Mouse (Mus musculus): ENCODE measurements around the gene Steap3.
"Not testable (repeated sequence)": the region's sequence is repeated elsewhere in the genome, so short reads cannot be mapped to it uniquely, and the experiment has no call there.

The Steap3 gene

DNA sequence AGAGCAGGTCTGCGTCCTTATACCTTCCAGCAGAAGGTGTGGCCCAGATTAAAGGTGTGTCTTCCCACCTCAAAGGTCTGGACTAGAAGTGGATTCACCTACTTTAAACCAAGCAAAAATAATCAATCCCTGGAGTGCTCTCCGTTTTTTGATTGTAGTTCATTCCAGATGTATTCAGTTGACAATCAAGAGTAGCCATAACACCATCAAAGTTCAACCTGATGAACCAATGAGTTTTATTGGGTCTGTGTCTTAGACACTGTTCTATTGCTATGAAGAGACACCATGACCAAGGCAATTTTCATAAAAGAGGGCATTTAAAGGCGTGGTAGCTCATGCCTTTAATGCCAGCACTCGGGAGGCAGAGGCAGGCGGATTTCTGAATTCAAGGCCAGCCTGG is at the start of gene Steap3:
Steap3 (minus strand) TSS at position 101 of the 400 bp plus-strand sequence.
- no peak for DNase-seq

DNA sequence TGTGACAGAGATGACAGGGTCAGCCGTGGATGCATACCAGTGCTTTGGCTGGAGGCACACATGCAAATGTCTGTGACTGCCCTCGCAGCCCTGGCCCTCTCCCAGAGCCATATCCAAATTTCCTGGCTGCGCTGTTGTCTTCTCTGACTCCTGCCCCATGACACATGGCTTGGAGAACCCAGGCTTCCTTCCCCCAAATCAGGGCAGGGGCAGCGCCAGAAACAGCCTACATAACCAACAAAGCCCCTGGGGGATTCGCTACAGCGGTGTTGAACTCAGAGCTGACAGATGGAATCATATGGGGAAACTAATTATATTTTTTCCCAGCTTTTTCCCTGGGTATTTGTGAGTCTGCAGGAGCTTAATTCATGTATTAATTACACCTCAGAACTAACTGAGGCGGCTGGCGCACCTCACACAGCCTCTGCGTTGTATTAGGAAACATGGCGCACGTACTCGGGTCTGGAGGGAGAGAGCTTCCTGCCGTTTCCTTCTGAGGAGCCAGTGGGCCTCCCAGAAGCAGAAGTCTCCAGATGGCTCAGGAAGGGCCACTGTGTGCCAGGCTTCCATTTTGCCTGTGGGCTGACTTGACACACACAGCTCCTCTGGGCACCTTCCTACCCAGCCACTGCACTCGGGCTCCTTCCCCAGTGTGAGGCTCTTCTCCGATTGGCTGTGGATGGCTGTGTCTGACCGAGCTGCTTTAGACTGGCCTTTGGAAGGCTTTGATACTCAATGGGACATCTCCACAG is 48.9 kb upstream of the Steap3 start:
- DNase-seq = no peak

DNA sequence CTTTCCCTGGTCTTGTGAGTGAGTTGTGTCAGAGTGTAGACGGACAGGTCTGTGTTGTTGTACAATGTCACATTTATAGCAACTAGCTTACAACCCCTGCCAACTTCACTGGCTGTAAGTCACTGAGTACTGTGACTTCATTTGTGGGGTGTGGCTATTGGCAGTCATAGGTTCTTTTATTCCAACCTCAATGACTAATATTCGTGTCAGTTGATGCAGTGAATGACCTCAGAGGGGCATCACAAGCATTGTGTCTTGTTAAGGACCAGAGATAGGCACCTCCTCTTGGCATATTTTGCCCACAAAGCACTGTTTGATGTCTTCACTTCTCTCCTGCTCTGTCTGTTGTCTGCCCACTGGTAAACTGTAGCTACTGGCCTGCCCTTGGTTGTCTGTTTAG is 33.3 kb upstream of the Steap3 start:
- DNase-seq = no peak

DNA sequence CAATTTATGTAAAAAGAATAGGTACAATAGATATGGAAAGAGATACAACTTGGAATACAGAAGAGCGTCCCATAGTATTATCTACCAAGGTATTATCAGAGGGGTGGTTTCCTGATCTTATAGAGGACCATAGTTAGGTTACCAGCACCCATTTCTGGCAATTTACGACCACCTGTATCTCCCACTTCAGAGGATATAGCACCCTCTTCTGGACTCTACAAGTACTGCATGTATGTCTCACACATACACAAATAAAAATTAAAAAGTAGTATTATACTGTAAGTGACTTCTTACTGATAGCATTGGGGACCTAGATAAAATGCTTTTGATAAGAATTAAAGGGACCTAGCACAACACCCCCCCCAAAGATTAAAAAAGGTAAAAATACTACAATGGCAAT is 24.4 kb upstream of the Steap3 start:
- no peak for DNase-seq

DNA sequence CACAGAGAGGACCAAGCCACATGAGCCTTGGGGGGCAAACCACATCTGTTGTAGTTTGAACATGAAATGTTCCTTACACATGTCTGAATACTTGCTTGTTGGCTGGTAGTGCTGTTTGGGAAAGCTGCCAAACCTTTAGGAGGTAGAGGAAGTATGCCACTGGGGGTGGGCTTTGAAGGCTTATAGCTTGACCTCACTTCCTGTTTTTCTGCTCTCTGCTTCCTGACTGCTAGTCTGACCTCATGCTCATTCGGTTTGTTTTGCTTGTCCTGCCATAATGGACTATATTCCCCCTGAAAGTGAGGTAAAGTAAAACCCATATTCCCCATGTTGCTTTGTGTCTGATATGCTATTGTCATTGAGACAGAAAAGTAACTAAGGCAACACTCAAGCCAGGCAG is 21.3 kb upstream of the Steap3 start:
- DNase-seq = no peak

DNA sequence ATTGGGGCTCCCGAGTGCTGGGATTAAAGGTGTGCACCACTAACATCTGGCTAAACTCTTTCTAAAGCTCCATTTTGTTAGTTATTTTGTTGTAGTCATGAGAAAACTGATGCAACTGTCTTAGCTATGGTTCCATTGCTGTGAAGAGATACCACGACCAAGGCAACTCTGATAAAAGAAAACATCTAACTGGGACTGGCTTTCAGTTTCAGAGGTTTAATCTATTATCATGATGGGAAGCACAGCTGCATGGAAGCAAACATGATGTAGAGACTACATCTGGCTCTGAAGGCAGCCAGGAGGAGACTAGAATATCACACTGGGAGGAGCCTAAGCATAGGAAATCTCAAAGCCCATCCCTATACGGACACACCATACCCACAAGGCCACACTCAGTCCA is 19.2 kb upstream of the Steap3 start:
- no peak for DNase-seq

DNA sequence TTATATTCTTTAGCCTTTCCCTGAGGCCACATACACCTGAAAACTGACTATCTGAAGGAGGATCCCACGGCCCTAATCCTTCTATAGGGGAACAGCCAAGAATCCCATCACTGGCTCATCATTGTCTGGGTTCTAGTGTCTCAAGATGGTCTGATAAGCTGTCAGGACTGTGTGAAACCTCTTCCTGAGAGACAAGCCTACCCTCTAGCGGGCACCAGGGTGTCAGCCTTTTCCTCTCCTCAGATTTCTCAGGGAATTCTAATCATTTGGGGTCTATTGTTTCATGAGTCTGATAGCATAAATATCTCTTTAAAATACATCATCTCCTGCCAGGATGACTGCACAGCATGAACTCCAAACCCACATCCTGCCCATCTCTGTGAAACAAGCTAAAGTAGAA is 17.3 kb upstream of the Steap3 start:
- DNase-seq = no peak

DNA sequence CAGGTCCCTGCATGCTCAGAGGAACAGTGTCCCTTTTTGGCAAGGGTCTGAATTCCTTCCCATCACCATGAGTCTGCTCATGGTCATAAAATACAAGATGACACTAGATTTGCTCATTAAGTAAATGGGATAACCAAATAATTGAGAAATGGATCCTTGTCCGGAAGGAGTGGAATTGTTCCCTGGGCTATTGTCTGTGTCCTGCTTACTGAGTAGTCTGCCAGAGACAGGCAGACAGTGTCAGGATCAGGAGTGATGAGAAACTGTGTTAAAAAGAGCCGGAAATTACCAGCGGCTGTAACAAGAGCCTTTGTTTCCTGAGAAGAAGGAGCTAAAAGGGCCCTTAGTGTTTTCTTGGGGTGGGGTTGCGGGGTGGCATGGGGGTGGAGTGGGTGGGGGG is 15.2 kb upstream of the Steap3 start:
- no peak for DNase-seq

DNA sequence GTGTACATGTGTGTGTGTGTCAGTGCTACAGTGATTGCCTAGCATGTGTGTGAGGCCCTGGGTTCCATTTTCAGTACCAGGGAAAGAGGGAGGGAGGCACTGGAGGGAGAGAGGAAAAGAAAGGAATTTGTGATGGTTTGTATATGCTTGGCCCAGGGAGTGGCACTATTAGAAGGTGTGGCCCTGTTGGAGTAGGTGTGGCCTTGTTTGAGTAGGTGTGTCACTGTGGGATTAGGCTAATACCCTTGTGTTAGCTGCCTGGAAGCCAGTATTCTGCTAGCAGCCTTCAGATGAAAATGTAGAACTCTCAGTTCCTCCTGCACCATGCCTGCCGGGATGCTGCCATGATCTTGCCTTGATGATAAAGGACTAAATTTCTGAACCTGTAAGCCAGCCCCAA is 3.6 kb upstream of the Steap3 start:
- DNase-seq = not testable (repeated sequence)

DNA sequence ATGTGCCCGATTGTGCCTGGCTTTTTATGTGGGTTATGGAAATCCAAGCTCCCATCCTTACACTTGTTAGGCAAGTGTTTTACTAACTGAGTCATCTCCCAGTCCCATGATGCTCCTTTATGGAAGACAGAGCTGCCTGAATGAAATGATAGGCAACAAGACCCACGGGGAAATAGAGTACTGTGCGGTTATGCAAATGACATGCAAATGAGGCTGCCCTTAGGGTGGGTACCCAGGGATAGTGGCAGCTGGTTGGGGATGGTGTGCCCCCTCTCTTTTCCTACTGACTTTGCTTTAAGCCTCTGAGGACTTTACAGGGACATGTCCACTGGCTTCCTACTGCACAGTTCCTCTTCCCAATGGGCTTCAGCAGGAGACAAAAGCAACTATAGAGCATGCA is 2.7 kb upstream of the Steap3 start:
- no peak for DNase-seq

DNA sequence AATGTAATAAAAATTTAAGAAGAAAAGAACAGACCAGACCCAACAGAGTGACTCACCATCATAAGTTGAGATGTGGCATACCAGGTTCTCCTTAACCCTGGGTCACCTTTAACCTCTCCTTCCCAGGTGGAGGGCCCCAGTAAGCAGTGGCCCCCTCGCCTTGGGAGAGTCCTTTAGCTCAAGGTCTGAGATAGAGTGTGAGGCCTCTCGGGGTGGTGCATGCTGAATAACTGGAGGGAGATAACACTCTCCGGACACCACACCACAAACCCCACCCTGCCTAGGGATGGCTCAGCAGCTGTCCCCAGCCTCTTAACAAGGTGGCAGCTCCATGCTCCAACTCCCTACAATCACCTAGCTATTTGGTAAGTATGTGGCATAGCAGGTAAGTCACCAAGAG is 1.6 kb downstream of the Steap3 start:
- no peak for DNase-seq

DNA sequence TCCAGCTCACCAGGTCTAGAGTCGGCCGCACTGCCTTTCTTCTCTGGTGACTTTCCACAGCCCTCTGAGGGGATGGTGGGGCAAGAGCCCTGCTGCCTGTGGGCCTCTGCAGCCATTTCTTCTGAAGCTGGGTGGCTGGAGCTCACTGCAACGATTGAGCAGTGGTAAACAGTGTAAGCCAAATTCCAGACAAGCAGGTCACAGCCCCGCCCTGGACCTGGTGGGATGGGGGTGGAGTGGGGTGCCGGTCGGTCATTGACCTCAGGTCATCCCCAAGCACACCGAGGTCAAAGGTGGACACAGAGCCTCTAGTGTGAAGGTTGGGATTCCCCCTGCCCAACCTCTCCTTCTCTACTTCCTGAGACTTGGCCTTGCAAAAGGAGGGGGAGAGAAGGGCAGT is 2.4 kb downstream of the Steap3 start:
- DNase-seq = no peak

DNA sequence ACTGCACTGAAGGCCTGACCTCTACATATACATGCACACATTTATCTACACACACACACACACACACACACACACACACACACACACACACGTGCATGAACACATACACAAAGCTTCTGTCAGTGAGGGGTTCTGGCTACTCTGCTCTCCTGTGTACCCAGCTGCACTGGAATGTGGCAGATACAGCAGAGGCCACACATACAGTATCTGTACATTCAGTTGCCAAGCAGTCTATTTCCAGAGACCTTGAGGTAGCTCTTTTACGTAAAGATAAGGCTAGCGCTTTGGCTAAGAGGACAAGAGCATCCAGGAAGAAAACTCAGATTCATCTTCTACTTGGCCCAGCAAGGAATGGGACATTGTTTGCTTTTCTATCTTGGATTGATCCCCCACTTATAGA is 4.9 kb downstream of the Steap3 start:
- DNase-seq = no peak

DNA sequence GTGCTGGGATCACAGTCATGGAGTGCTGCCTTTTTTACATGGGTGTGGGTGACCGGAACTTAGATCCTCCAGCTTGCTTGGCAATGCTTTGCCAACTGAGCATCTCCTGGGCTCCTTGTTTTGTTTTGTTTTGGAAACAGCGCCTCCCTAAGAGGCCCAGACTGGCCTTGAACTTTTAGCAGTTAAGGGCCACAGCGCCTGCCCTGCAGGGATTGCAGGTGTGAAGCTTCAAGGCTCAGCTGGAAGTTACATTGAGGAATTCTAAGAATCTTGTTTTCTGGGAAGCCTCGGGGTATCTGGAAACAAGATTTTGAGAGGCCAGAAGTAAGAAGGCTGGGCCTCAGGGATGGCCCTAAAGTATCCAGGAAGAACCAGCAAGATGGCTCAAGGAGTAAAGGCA is 6.0 kb downstream of the Steap3 start:
- no peak for DNase-seq

DNA sequence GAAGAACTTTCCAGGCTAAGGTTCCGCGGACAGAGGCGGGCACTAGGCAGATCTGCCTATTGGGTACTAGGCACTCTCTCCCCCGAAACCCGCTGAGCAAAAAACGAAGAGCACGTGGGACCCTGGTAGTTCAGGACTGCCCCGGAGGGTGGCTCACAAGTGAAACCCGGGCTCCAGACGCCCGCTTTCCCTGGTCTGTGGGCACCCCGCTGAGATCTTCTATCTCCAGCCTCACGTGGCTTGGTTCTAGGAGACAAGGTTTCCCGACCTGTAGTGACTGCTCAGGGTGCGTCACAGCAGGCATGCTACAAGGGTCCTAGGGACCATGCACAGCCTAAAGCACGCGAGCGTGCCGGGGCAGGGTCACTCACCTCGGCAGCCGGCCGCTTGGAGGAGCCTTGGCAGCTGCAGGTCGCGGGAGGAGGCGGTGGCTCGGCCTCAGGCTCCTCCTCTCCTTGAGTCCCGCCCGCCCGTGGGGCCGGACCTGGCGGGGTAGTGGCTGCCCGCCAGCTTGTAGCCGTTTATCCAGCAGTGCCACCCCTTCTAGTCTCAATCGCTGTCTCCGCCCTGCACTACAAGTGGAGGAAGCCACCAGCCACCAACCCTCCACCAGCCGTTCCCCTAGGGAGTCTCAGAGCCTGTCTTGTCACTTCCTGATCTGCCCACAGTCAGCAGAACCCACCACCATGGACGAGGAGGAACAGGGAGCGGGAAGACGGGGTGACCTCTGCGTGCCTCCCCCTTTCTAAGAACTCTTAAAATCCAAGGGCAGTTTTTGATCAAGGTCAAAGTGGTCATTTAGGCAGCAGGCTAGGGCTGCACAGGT is 7.4 kb downstream of the Steap3 start:
- peak; percentile 58 for DNase-seq

DNA sequence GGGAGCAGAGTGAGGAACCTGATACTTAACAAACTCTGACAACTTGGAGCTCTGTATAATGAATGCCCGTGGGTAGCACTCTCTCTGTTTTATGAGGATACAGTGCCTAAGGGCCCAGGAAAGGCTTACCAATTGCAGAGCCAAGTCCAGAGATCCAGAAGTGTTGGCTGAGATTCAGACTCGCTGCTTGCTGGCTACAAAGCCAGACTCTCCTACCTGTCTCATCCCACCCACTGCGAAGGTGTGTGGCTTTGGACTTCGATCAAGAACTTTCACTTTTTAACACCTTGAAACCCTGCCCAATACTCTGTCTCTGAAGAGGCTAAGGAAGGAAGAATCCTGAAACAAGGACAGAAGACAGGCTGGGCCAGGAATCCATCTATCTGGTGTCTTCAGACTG is 9.3 kb downstream of the Steap3 start:
- no peak for DNase-seq

DNA sequence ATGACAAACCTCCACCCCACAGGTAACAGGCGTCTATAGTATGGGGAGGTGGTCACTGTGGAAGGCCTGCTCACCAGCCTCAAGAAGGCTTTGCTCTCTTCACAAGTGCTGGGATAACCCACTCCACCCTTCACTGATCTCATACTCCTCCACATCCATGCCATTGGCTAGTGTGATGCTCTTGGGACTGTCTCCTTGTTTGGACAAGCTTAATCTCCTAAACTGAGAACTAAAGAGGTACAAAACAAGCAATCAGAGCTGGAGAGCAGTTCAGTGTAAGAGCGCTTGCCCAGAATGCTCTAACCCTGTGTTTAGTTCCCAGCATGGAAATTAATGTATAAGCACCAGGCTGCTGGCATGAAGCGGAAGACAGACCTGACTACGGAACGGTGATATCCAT is 11.3 kb downstream of the Steap3 start:
- DNase-seq = no peak

DNA sequence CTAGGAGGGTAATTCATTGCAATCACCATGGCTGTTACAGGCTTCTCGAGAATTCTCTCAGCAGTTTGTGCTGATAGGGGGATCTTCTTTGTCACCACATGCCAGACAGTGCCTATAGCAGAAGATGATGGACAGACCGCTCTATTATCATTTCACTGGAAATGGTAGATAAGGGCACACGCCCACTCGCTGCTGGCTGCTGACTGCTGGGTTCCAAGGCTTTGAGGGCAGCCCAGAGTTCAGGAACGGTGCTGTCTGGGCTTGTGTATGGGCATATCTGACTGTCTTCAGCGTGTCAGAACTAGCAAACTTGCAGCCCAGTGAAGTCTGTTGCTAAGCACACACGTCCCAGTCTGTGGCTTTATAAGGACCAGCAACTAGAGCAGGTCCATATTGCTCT is 13.3 kb downstream of the Steap3 start:
- no peak for DNase-seq

DNA sequence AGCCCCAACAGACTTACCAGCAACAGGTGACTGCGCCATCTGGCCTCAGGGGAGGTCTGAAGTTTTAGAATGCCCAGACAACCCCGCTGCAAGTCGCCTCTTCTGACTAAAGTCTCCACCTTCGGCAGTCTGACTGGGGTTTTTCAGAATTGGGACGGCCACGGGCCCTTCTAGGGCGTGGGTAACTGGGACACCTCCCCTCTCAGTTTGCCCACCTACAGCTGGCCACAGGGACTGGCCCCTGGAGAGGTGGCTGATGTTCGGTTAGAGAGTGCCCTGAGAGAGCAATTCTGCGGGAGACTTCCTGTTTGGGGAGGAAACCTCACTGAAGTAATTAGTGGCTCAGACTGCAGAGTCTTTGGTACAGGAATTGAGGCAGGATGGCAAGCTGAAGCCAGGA is 13.8 kb downstream of the Steap3 start:
- DNase-seq = no peak

DNA sequence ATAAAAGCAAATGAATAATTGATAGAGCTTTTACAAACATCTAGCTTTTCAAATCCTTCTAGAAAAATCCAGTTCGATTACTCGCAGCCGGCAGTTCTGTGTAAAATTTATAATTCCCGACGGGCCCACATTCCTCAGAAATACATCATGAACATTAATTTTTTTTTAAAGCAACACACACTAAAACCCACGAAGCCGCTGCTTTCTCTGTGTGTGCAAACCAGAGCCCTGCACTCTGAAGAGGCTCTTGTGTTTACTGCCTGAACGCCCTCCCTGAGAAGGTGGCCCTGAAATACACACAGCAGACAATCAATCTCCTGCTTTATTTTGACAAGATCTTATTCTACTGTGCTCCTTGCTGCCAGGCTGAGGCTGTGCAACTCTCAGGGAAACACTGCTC is 14.3 kb downstream of the Steap3 start:
- no peak for DNase-seq

DNA sequence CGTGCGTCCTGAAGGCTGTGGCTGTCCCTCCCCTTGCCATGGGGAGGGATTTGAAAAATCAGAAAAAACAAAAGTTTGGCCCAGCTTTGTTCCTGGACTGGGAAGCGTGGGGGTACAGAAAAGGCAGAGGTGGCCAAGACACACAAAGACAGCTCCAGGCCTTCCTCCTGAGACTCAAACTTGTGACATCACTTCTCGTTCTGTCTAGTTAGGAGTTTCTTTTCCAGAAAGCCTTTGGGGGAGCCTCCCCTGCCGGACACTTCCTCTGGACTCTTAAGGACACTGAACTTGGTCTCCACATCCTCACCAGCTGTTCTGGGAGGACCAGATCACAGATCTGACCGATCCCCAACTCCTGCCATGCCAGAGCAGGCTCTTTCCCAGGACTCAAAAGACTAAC is 18.8 kb downstream of the Steap3 start:
- no peak for DNase-seq

DNA sequence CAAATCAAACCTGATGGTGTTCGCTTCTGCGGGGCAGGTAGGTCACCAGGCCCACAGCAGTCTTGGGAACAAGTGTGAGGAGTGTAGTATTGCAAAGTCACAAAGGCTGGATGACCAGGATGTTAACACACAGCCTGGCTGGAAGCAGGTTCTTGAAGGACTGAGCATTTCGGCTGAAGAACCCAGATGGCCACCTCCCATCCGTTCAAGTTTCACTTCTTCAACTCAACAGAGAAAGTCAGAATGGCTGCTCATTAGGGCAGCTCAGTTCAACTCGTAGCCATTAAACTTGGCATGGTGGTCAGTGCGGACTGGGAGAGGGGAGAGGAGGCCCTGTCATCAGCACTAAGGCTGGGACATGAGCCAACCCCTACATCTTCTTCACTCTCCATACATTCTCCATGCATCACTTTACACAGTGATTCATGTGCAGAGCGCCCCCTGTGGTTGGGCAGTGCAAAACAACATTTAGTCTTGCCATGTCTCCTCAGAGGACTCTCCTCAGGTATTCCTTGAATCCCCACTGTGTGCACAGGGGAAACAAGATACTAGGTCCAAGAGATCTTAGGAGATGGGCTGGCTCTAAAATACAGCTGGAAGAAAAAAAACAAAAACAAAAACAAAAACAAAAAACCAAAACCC is 19.9 kb downstream of the Steap3 start:
- no peak for DNase-seq

DNA sequence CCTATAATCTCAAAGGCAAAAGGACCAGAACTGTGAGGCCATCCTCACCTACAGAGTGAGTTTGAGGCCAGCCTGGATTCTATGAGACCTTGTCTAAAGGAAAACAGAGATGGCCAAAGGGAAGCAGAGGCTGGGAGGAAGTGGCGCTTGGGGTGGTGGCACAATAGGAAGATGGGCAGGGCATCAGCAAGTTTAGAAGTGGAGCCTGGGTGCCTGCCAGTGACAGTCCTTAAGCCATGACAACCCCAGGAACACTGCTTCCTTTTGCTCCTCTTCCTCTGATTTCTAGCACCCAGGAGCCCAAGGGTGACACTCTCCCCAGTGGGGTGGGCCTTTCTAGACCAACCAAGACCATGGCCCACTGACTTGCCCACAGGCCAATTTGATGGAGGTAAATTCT is 21.3 kb downstream of the Steap3 start:
- no peak for DNase-seq

DNA sequence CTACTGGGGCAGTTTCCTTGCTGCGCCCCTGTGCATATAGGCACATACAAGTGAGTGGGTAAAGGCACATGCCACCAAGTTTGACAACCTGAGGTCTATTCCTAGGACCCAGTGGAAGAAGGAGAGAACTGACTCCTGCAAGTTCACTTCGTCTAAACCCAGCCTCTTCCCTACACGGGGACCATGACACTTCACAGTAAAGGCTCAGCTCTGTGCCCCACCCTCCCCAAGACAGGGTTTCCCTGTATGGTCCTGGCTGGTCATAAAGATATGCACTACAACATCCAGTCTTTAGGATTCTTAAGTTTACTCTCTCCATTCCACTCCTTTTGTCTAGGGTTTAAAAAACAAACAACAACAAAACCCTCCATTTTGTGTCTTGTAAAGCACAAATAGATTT is 21.9 kb downstream of the Steap3 start:
- no peak for DNase-seq

Measured in thymus, postnatal 14 days (tissue).